Mouse (Mus musculus) liver, postnatal 0 days (tissue): ENCODE measurements around the gene Adar. TPM values are rescaled to one million over a fixed set of nuclear protein-coding genes. Genes with fewer than 3 reads are reported as not detected.
A peak's percentile ranks its signal among the peaks of the same experiment; 100 is the strongest.

Source experiments
- ATAC-seq: fragments of 200-750 bp; cut with Nextera tagmentation; 2 replicates; pipeline ENCODE4 v1.8.0; 2017; ENCODE audit warnings: mild to moderate bottlenecking, moderate library complexity
- DNase-seq: peaks from one replicate; pipeline ENCODE4 v3.0.0-alpha.2; 2016
- H3K27ac ChIP-seq: fragments of 300-500 bp; sonication (generic); 2 replicates; pipeline ENCODE4 v1.5.1; 2014; ENCODE audit warnings: antibody characterized with exemption, moderate library complexity, mild to moderate bottlenecking, low read depth
- H3K27me3 ChIP-seq: fragments of 300-500 bp; sonication (generic); 2 replicates; pipeline ENCODE4 v1.6.1; 2014; ENCODE audit warnings: low read length, control low read depth, mixed read lengths; ENCODE audit not compliant: insufficient read depth
- H3K36me3 ChIP-seq: fragments of 300-500 bp; sonication (generic); replicated peaks from 2 replicates; pipeline ENCODE4 v1.6.1; 2014; ENCODE audit warnings: mild to moderate bottlenecking, control low read depth, low read length, moderate library complexity, mixed read lengths; ENCODE audit not compliant: insufficient read depth
- H3K4me1 ChIP-seq: fragments of 300-500 bp; sonication (generic); 2 replicates; pipeline ENCODE4 v1.6.1; 2014; ENCODE audit warnings: antibody characterized with exemption, mild to moderate bottlenecking, control low read depth; ENCODE audit not compliant: insufficient read depth
- H3K4me2 ChIP-seq: fragments of 300-500 bp; sonication (generic); 2 replicates; pipeline ENCODE4 v1.6.1; 2014; ENCODE audit warnings: low read depth, mild to moderate bottlenecking, low read length, moderate library complexity, mixed read lengths
- H3K4me3 ChIP-seq: fragments of 300-500 bp; sonication (generic); 2 replicates; pipeline ENCODE4 v1.5.1; 2014; ENCODE audit warnings: low read depth, low read length
- H3K9ac ChIP-seq: fragments of 300-500 bp; sonication (generic); replicated peaks from 2 replicates; pipeline ENCODE4 v1.6.1; 2014; ENCODE audit warnings: mild to moderate bottlenecking, moderate library complexity
- H3K9me3 ChIP-seq: fragments of 300-500 bp; sonication (generic); 2 replicates; pipeline ENCODE4 v1.6.1; 2016; ENCODE audit warnings: mild to moderate bottlenecking, control low read depth, low read length, mixed read lengths
- CTCF ChIP-seq: sonication (generic); IDR thresholded peaks from 2 replicates; pipeline ENCODE4 v1.5.1; 2016; ENCODE audit warnings: antibody characterized with exemption, low read depth
- EP300 ChIP-seq: IDR thresholded peaks from 2 replicates; pipeline ENCODE4 v1.6.1; 2016; ENCODE audit warnings: antibody characterized with exemption, low read depth, mild to moderate bottlenecking
- WGBS: fragments of 180-500 bp; shearing (Covaris S2); extraction: QIAGEN DNeasy Blood & Tissue Kit; methylation state at CpG from one replicate; pipeline ENCODE4 v1.1.7; 2014; ENCODE audit not compliant: insufficient replicate concordance; 5-methylcytosine and 5-hydroxymethylcytosine counted together
- polyA plus RNA-seq: library from polyadenylated mRNA; unstranded; fragments of >200 nt; fragmentation: Nextera tagmentation; extraction: Ambion mirVana; gene quantifications from 2 replicates; pipeline ENCODE4 v1.2.1, GENCODE M21; 2015

Gene Adar
- polyA plus RNA-seq, 1 experiment from 2014 or later: 5.3 TPM

DNA sequence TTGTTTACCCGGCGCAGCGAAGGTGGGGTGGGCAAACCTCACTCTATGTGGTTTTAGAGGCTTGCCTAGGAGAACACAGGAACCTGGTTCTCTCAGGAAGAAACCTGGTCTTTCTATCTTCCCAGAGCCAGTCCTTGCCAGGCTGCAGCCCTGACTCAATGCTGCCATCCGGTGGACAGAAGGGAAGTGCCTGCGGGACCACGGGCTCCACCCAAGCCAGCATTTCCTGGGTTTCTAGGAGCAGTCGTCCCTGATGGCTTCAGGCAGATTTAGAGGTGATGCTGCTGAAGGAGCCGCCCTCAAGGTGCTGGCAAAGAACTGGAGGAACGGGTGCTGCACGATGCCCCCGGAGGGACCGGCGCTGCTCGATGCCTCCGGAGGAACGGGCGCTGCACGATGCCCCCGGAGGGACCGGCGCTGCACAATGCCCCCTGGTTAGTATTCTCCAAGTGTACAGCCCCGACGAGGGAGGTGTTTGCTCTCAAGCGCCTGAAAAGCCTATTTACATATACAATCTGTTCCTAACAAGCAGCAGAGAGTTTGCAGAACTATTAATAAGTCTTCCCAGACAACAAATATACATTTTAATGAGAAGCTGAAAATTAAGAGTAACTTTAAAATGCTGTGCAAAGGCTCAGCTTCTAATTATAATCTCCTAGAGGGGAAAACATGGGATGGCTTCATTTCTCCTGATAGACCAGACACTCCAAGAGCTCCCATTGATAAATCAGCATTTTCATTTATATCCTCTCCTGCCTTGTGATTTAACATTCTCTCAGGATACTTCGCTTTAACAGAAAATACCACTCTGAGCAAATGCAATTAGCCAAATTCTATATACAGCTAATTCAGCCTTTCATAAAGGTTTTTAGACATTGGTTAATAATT, 25.9 kb upstream of the Adar start:
- Histone ChIP-seq H3K4me3 (0 out of 2 replicates have a peak overlapping the region, but pooled peaks have one; percentile 19), H3K4me1 (peaks cover 3% of the 10 kb centered on the region; the same call in 1 of the 2 replicates), H3K27ac (no peak overlapping the region), H3K9me3 (peaks cover 5% of the 10 kb centered on the region; the same call in 1 of the 2 replicates), H3K4me2 (peak overlapping the region; percentile 45), H3K36me3 (no peaks in the 10 kb centered on the region), H3K27me3 (peaks cover 11% of the 10 kb centered on the region; the same call in 1 of the 2 replicates), H3K9ac (no peak overlapping the region; the same call in 1 of the 2 replicates)
- WGBS: 6% methylated on average over 25 of the region's 25 CpGs
- ATAC-seq (0 out of 2 replicates have a peak, but pooled peaks have one; percentile 41), DNase-seq (peak; percentile 83)
- TF ChIP-seq CTCF: peak; percentile 97
- no peak for TF ChIP-seq EP300

DNA sequence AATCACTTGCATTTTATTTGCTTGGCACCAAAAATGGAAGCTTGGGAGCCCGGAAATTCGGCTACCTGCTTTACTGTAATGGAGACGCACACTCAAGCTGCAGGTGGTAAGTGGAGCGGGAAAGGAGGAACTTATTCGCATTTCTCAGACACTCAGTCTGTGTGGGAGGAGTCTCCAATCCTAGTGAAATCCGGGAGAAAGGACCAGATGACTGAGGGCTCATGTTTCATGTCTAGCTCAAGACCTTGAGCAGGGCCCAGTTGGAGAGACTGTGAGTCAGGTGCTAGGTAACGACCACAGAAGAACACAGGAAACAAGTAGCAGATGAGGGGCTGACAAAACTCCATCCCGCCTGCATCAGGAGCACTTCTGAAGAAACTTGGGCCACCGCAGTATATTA, 23.0 kb upstream of the Adar start:
- Histone ChIP-seq H3K9ac (no peak overlapping the region), H3K9me3 (peaks cover 5% of the 10 kb centered on the region; the same call in 1 of the 2 replicates), H3K27ac (no peak overlapping the region), H3K4me2 (no peak overlapping the region), H3K36me3 (no peaks in the 10 kb centered on the region), H3K27me3 (peaks cover 11% of the 10 kb centered on the region; the same call in 1 of the 2 replicates), H3K4me3 (no peak overlapping the region), H3K4me1 (peaks cover 3% of the 10 kb centered on the region; the same call in 1 of the 2 replicates)
- ATAC-seq (no peak), DNase-seq (no peak)
- TF ChIP-seq EP300 (no peak), CTCF (no peak)
- WGBS: 60% methylated on average over 9 of the region's 9 CpGs

DNA sequence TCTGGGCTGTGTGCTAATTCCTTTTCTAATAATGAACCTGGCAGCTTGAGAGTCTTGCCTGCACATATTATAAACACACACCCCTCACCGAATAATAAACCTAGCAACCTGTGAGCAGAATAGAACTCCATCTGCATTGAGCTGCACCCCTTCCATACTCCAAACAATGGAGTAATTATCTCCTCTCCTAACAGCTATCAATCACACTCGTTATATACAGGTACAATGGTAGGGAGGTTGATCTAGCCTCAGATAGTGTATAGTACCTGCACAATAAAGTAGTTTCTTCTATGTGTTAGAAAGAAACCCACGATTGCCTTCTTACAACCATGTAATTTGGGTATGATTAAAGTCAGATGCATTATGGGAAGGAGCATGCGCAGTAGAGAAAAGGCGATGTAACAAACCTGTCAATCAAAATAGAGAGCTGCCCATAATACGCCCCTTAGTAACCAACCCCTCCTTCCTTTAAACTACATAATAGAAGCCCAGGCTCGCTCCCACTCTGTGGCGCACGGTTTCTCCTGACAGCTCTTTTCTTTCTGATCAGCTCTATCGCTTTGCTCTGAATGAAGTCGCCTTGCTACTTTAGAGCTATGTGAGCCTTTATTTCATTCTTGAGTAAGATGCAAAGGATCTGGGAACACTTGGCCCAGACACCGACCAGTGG, 18.5 kb upstream of the Adar start:
- 80% methylated on average over 12 of the region's 12 CpGs for WGBS
- TF ChIP-seq EP300: no peak
- TF ChIP-seq CTCF: no peak
- no peaks in the 10 kb centered on the region for H3K4me1 ChIP-seq
- no peaks in the 10 kb centered on the region for H3K27me3 ChIP-seq
- H3K4me3 ChIP-seq: no peak overlapping the region
- H3K36me3 ChIP-seq: no peaks in the 10 kb centered on the region
- no peak overlapping the region for H3K27ac ChIP-seq
- ATAC-seq (no peak), DNase-seq (no peak)
- no peak overlapping the region for H3K9ac ChIP-seq
- H3K9me3 ChIP-seq: 0 out of 2 replicates have a peak, but pooled peaks cover 3% of the 10 kb centered on the region
- no peak overlapping the region for H3K4me2 ChIP-seq

DNA sequence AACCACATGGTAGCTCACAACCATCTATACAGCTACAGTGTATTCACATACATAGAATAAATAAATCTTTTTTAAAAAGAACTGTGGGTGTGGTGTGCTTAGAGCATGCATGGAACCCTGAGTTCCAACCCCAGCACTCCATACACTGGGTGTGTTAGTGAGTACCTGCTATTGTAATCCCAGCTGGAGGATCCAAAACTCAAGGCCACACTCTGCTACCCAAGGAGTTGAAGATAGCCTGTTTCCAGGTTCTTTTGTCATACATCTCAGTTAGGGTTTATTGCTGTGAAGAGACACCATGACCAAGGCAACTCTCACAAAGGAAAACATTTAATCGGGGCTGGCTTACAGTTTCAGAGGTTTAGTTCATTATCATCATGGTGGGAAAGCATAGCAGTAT, 15.9 kb upstream of the Adar start:
- Histone ChIP-seq H3K9me3 (no peaks in the 10 kb centered on the region), H3K36me3 (no peaks in the 10 kb centered on the region), H3K27me3 (no peaks in the 10 kb centered on the region), H3K4me3 (no peak overlapping the region), H3K27ac (no peak overlapping the region), H3K4me1 (no peaks in the 10 kb centered on the region), H3K9ac (no peak overlapping the region), H3K4me2 (no peak overlapping the region)
- DNase-seq (no peak), ATAC-seq (no peak)
- whole genome bisulfite sequencing: 69% methylated on average over 1 of the region's 1 CpGs
- TF ChIP-seq CTCF: no peak
- no peak for TF ChIP-seq EP300

DNA sequence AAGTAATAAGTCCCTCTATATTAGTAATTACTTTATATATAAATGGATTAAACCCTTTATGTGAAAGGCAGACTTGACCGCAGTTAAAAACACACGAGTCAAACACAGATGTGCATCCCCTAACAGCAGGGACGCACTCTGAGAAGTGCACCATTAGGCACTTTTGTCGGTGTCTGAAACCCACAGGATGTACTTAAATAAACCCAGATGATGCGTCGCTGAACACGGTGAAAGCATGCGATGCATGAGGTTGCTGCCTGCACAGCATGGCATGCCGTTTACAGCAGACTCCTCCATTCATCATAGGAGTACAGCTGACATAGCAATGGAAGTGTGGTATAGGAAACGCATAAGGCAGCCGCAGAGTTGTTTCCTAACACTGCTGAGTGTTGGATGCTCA, 14.4 kb upstream of the Adar start:
- H3K4me2 ChIP-seq: no peak overlapping the region
- no peak for TF ChIP-seq EP300
- no peak for TF ChIP-seq CTCF
- no peaks in the 10 kb centered on the region for H3K27me3 ChIP-seq
- no peaks in the 10 kb centered on the region for H3K4me1 ChIP-seq
- H3K9ac ChIP-seq: no peak overlapping the region
- 64% methylated on average over 11 of the region's 11 CpGs for WGBS
- H3K9me3 ChIP-seq: no peaks in the 10 kb centered on the region
- DNase-seq: no peak
- no peak for ATAC-seq
- no peaks in the 10 kb centered on the region for H3K36me3 ChIP-seq
- H3K27ac ChIP-seq: no peak overlapping the region
- H3K4me3 ChIP-seq: no peak overlapping the region

DNA sequence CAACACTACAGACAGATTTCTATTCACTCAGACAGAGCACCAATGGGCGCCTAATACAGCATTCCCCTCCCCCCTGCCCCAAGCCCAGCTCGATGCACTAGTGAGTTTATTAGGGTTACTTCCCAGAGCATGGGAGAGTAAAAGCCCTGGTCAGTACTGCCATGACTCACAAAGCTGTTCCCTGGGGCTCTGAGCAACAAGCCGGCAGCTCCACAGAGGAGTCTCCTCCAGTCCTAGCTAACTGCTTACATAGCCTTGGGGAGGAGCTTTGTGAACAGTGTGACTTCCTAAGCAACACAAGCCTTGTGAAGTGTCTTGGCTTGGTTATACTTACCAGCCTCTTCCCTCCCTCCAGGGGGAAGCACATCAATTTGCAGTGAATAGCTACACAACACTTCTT, 11.2 kb upstream of the Adar start:
- no peak overlapping the region for H3K4me2 ChIP-seq
- no peak overlapping the region for H3K4me3 ChIP-seq
- H3K27me3 ChIP-seq: no peaks in the 10 kb centered on the region
- no peak for DNase-seq
- 35% methylated on average over 3 of the region's 3 CpGs for WGBS
- no peak for ATAC-seq
- no peaks in the 10 kb centered on the region for H3K36me3 ChIP-seq
- H3K9me3 ChIP-seq: no peaks in the 10 kb centered on the region
- no peak overlapping the region for H3K27ac ChIP-seq
- H3K4me1 ChIP-seq: no peaks in the 10 kb centered on the region
- H3K9ac ChIP-seq: no peak overlapping the region
- no peak for TF ChIP-seq EP300
- no peak for TF ChIP-seq CTCF
